Mouse (Mus musculus) T-helper 17 cell (primary cell): ENCODE measurements at regions not wholly inside any gene's neighbourhood (a gene's known extent, or its start where the extent isn't known, plus 50 kb on each side); places are given as distances from the start of the nearest gene placed in this dataset.

ENCODE experiments used
- in situ Hi-C, 2 experiments: fragments of 300-600 bp; cut with MboI, MseI; formaldehyde crosslinking; loops; 1 replicate in 1 of 2; 2 replicates in 1 of 2; pipeline ENCODE4 v1.15.1; 2025; ENCODE audit warnings: high pct_unique_total_duplicates in 2 of 2

DNA sequence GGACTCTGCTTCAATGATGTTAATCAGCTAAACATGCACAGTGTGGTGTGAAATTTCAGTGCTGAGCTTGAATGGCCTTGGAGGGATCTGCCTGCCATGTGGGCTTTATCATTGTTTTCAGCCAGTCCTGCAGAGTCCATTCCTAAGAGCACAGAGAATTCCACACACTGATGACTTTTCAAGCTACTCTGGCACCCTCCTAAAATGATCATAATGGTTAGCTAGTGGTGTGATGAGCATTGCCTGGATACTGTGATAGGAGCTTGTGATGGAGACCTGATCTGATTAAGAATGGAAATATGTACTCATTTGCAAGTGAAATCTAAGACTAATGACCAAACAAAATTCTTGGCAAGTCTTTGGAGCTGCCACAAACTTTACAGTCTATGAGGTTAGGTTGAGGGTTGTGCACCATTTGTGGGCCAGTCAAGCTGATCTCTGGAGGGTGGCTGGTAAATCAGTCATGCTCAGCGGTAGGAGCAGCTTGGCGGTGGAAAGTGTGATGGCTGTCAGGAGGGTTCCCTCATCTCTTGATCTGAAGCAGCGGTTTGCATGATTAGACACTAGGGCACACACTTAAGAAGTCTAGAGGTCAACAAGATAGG is 91.0 kb upstream of the Cep162 start:
- in situ Hi-C loops = no loop called here

DNA sequence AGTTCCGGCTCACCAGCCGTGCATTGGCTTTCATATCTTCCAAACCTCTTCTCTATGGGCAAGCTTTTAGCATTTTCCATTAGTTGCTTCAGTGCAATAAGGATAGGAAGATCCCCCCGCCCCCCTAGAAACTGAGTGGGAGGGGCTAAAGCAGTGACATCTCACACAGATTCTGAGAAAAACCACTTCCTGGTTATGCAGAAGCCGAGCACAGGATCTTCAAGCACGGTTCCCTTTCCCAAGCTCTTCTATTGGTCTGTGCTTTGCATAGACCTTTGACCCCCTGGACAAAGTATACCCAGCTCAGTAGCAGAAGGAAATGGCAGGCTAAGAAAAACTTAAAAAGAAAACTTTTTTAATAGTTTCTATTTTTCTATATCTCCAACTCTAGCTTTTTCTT is 86.1 kb upstream of the Cep162 start:
- in situ Hi-C loops = no loop called here

DNA sequence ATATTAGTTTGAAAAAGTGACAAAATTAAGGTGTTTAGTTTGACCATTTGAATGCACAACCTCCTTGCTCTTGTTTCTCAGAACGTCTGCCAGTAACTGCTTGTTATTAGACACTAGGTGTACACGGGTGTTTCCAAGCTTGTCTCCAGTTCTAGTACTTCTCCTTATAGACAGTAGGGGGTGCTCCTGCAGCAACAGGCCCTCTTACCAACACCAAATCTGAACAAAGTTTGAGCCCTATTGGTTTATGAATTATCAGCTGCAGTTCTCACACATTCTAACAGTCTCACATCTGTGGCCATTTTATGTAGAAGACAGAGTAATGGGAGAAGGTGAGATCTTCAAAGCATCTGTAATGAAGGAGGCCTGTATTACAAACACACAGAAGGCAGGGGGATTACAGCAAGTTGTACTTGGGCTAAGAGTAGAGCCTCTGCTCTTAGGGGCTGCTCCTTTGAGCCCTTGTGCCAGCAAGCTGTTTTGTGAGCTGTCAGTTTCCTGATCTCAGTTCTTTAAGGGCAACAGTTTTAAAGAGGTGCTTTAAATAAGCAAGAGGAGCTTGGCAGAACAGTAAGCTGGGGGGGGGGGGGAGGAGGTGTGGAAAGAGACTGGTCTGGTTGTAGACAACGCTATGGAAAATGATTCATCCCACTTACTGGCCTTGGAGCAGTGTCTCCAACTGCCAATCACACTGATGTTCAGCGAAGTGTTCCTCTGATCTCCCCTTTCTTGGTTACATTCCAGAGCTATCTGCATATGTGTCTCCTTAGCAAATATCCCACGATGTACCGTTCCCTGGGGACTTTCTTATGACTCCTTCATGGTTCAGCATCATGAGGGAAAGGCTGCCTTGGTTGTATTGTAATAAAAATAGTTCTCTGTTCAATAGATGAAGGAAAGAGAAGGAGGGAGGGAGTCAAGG is 71.3 kb upstream of the Cep162 start:
- in situ Hi-C loops = no loop called here

DNA sequence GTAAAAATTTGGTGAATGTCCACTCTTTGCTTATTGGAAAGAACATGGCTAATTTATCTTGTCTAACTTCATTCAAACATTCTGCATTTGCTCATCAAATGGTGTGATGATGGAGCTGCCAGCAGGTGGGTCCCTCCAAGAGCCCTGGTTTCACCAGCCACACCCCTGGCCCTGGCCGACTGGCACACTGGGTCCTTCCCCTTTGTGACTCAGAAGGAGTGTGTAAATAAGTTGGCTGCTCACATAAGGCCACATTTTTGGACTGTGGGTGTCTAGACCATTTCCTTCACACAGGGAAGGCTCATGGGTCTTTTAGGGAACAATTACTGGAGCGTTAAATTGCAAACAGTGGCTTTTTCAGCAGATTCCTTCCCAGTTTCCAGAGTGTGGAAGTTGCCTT is 68.4 kb upstream of the Cep162 start:
- in situ Hi-C loops = no loop called here

DNA sequence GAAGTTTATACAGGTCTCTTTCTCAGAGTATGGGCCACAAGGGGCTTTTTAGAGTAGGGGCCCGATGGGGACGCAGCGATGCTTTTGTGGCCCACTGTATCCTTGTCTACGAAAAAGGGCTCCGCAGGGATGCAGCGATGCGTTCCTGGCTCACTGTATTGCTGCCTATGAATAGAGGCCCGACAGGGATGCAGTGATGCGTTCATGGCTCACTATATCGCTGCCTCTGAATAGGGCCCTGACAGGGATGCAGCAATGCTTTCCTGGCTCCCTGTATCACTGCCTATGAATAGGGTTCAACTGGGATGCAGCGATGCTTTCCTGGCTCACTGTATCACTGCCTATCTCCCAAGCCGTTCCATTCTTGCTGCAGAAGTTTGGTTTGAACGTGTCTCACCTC is 65.4 kb upstream of the Cep162 start:
- in situ Hi-C loops = no loop called here

DNA sequence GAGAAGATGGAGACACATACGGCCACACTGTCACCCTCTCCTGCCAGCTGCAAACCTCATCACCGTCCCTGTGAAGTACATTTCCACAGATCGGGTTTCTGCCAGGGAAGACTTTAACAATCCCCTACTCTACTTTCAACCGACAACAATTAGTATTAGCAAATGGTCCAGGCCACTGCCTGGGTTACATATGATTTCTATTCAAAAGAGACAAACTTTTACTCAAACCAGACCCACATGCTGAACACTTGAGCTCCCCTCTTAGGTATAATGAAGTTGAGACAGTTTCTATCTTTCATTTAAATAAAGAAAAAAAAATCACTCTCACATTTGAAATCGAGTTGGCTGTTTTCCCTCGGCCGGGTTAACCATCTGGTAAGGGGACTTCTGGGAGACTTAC is 63.4 kb upstream of the Cep162 start:
- in situ Hi-C loops = no loop called here

DNA sequence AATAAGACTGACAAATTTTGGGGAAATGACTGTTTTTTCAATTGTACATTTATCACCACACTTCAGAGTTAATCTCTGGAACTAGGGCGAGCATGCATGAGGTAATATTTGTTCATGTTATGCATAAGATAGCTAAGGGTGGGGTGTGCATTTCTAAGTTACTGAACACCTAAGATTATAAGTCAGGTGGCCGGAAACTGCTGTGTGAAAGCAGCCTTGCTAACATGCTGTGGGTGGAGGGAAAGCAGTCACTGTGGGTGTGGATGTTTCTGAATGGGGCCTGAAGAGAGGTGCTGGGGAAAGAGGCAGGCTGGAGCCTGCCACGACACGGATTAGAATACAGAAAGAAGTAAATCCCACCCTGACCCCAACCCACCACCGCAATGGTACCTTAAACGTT is 54.8 kb upstream of the Cep162 start:
- in situ Hi-C loops = no loop called here
